Mouse (Mus musculus) hindbrain, embryonic 10.5 days (tissue): ENCODE data around the gene Cst7. TPM values are rescaled to one million over a fixed set of nuclear protein-coding genes. Genes with fewer than 3 reads are reported as not detected.
"Not testable (repeated sequence)": the region's sequence is repeated elsewhere in the genome, so short reads cannot be mapped to it uniquely, and the experiment has no call there.

Source experiments
- DNase-seq: peaks from one replicate; pipeline ENCODE4 v3.0.0-alpha.2; 2017; ENCODE audit warnings: low spot score
- H3K27ac ChIP-seq: fragments of 300-500 bp; sonication (generic); 2 replicates; pipeline ENCODE4 v1.5.1; 2016; ENCODE audit warnings: mild to moderate bottlenecking, moderate library complexity
- H3K27me3 ChIP-seq: fragments of 300-500 bp; sonication (generic); 2 replicates; pipeline ENCODE4 v1.6.1; 2016; ENCODE audit warnings: mild to moderate bottlenecking; ENCODE audit not compliant: poor library complexity, insufficient read depth, severe bottlenecking
- H3K36me3 ChIP-seq: fragments of 300-500 bp; sonication (generic); 2 replicates; pipeline ENCODE4 v1.6.1; 2016; ENCODE audit warnings: mild to moderate bottlenecking, moderate library complexity
- H3K4me1 ChIP-seq: fragments of 300-500 bp; sonication (generic); replicated peaks from 2 replicates; pipeline ENCODE4 v1.6.1; 2016; ENCODE audit warnings: mild to moderate bottlenecking
- H3K4me3 ChIP-seq: fragments of 300-500 bp; sonication (generic); 2 replicates; pipeline ENCODE4 v1.5.1; 2016; ENCODE audit warnings: mild to moderate bottlenecking, moderate library complexity
- H3K9me3 ChIP-seq: fragments of 300-500 bp; sonication (generic); 2 replicates; pipeline ENCODE4 v1.6.1; 2016; ENCODE audit warnings: mild to moderate bottlenecking, moderate library complexity
- WGBS: fragments of 180-500 bp; shearing (Covaris S2); methylation state at CpG from one replicate; pipeline ENCODE4 v1.1.7; 2016; 5-methylcytosine and 5-hydroxymethylcytosine counted together
- polyA plus RNA-seq: library from polyadenylated mRNA; unstranded; fragments of >200 nt; fragmentation: Nextera tagmentation; extraction: Ambion mirVana; gene quantifications from 2 replicates; pipeline ENCODE4 v1.2.1, GENCODE M21; 2016

Cst7 gene
- 0.22 and 0.26 TPM in 2 replicates for polyA plus RNA-seq

- no peak within 1 kb of the TSS for H3K27ac ChIP-seq
- no peak within 1 kb of the TSS for H3K4me3 ChIP-seq
- DNase-seq, result no peak
- no peaks in the 10 kb centered on the region for H3K27me3 ChIP-seq
- H3K9me3 ChIP-seq, result no peaks in the 10 kb centered on the region
- WGBS, result 83% methylated on average over 11 of the region's 11 CpGs
- no peaks in the 10 kb centered on the region for H3K36me3 ChIP-seq
- no peaks in the 10 kb centered on the region for H3K4me1 ChIP-seq
These were observed at the start of gene Cst7 for GRCm38 (mm10) chr2:150569847-150570590. TSS of gene Cst7 (plus strand) at chr2:150570415.

GRCm38 (mm10) chr2:150525703-150526207 is 44.5 kb upstream of the Cst7 start:
- 2% methylated on average over 42 of the region's 42 CpGs for WGBS
- H3K36me3 ChIP-seq, result no peaks in the 10 kb centered on the region
- no peak overlapping the region for H3K27ac ChIP-seq
- no peaks in the 10 kb centered on the region for H3K9me3 ChIP-seq
- peaks cover 34% of the 10 kb centered on the region for H3K27me3 ChIP-seq
- peak overlapping the region; percentile 57 for H3K4me3 ChIP-seq
- DNase-seq, result peak; percentile 35
- peaks cover 5% of the 10 kb centered on the region; the same call in 1 of the 2 replicates for H3K4me1 ChIP-seq

- H3K36me3 ChIP-seq, H3K4me1 ChIP-seq, H3K27me3 ChIP-seq, H3K9me3 ChIP-seq, H3K27ac ChIP-seq, H3K4me3 ChIP-seq, DNase-seq: not testable (repeated sequence)
- 89% methylated on average over 10 of the region's 10 CpGs for WGBS
These were observed 20.6 kb upstream of the Cst7 start for GRCm38 (mm10) chr2:150549576-150549975.

- Histone ChIP-seq H3K4me3 (no peak overlapping the region), H3K27ac (no peak overlapping the region), H3K36me3 (no peaks in the 10 kb centered on the region), H3K4me1 (no peaks in the 10 kb centered on the region), H3K9me3 (no peaks in the 10 kb centered on the region), H3K27me3 (no peaks in the 10 kb centered on the region)
- no peak for DNase-seq
- 56% methylated on average over 3 of the region's 3 CpGs for WGBS
These were observed 11.6 kb upstream of the Cst7 start for GRCm38 (mm10) chr2:150558568-150558967.

GRCm38 (mm10) chr2:150567051-150567450 is 3.2 kb upstream of the Cst7 start:
- DNase-seq, result no peak
- no peaks in the 10 kb centered on the region for H3K4me1 ChIP-seq
- no peak overlapping the region for H3K4me3 ChIP-seq
- H3K27ac ChIP-seq, result no peak overlapping the region
- H3K36me3 ChIP-seq, result no peaks in the 10 kb centered on the region
- H3K9me3 ChIP-seq, result no peaks in the 10 kb centered on the region
- no peaks in the 10 kb centered on the region for H3K27me3 ChIP-seq
- 90% methylated on average over 2 of the region's 2 CpGs for WGBS

GRCm38 (mm10) chr2:150570761-150571160 is 546 bp downstream of the Cst7 start:
- H3K27me3 ChIP-seq, result no peaks in the 10 kb centered on the region
- H3K27ac ChIP-seq, result no peak overlapping the region
- H3K4me1 ChIP-seq, result no peaks in the 10 kb centered on the region
- H3K4me3 ChIP-seq, result no peak overlapping the region
- H3K9me3 ChIP-seq, result no peaks in the 10 kb centered on the region
- WGBS, result 78% methylated on average over 2 of the region's 2 CpGs
- DNase-seq, result no peak
- H3K36me3 ChIP-seq, result no peaks in the 10 kb centered on the region

- H3K9me3 ChIP-seq, result no peaks in the 10 kb centered on the region
- WGBS, result 84% methylated on average over 3 of the region's 3 CpGs
- DNase-seq, result no peak
- H3K36me3 ChIP-seq, result no peaks in the 10 kb centered on the region
- H3K4me3 ChIP-seq, result no peak overlapping the region
- no peaks in the 10 kb centered on the region for H3K27me3 ChIP-seq
- H3K27ac ChIP-seq, result no peak overlapping the region
- no peaks in the 10 kb centered on the region for H3K4me1 ChIP-seq
These were observed 2.2 kb downstream of the Cst7 start for GRCm38 (mm10) chr2:150572463-150572862.

- Histone ChIP-seq H3K9me3 (no peaks in the 10 kb centered on the region), H3K27ac (no peak overlapping the region), H3K36me3 (peaks cover 4% of the 10 kb centered on the region; the same call in 1 of the 2 replicates), H3K27me3 (no peaks in the 10 kb centered on the region), H3K4me1 (no peaks in the 10 kb centered on the region), H3K4me3 (no peak overlapping the region)
- no peak for DNase-seq
- WGBS, result 95% methylated on average over 1 of the region's 1 CpGs
These were observed 6.0 kb downstream of the Cst7 start for GRCm38 (mm10) chr2:150576256-150576655.

GRCm38 (mm10) chr2:150578603-150579002 is 8.4 kb downstream of the Cst7 start:
- Histone ChIP-seq H3K4me3 (no peak overlapping the region), H3K27ac (no peak overlapping the region), H3K4me1 (no peaks in the 10 kb centered on the region), H3K9me3 (no peaks in the 10 kb centered on the region), H3K36me3 (peaks cover 9% of the 10 kb centered on the region), H3K27me3 (no peaks in the 10 kb centered on the region)
- no peak for DNase-seq
- 86% methylated on average over 5 of the region's 5 CpGs for WGBS

GRCm38 (mm10) chr2:150579628-150580027 is 9.4 kb downstream of the Cst7 start:
- no peak for DNase-seq
- no peaks in the 10 kb centered on the region for H3K4me1 ChIP-seq
- H3K9me3 ChIP-seq, result no peaks in the 10 kb centered on the region
- 80% methylated on average over 1 of the region's 1 CpGs for WGBS
- no peaks in the 10 kb centered on the region for H3K27me3 ChIP-seq
- no peak overlapping the region for H3K4me3 ChIP-seq
- peaks cover 20% of the 10 kb centered on the region for H3K36me3 ChIP-seq
- H3K27ac ChIP-seq, result no peak overlapping the region

GRCm38 (mm10) chr2:150589076-150589475 is 18.9 kb downstream of the Cst7 start:
- DNase-seq, result no peak
- WGBS, result 75% methylated on average over 11 of the region's 11 CpGs
- H3K36me3 ChIP-seq, result peaks cover 77% of the 10 kb centered on the region
- no peaks in the 10 kb centered on the region for H3K27me3 ChIP-seq
- no peaks in the 10 kb centered on the region for H3K4me1 ChIP-seq
- H3K4me3 ChIP-seq, result no peak overlapping the region
- H3K9me3 ChIP-seq, result no peaks in the 10 kb centered on the region
- no peak overlapping the region for H3K27ac ChIP-seq

GRCm38 (mm10) chr2:150595411-150596190 is 25.4 kb downstream of the Cst7 start:
- Histone ChIP-seq H3K4me1 (no peaks in the 10 kb centered on the region), H3K36me3 (peaks cover 33% of the 10 kb centered on the region), H3K9me3 (no peaks in the 10 kb centered on the region), H3K4me3 (no peak overlapping the region), H3K27ac (no peak overlapping the region), H3K27me3 (no peaks in the 10 kb centered on the region)
- DNase-seq, result no peak
- 81% methylated on average over 3 of the region's 3 CpGs for WGBS

GRCm38 (mm10) chr2:150600263-150600662 is 30.0 kb downstream of the Cst7 start:
- 97% methylated on average over 2 of the region's 2 CpGs for WGBS
- DNase-seq, result no peak

More at GRCm38 (mm10) chr2:150600263-150600662, 30.0 kb downstream of the Cst7 start:
- H3K9me3 ChIP-seq, result no peaks in the 10 kb centered on the region
- H3K27ac ChIP-seq, result no peak overlapping the region
- H3K36me3 ChIP-seq, result 0 out of 2 replicates have a peak, but pooled peaks cover 10% of the 10 kb centered on the region
- H3K4me3 ChIP-seq, result no peak overlapping the region
- H3K4me1 ChIP-seq, result no peaks in the 10 kb centered on the region
- no peaks in the 10 kb centered on the region for H3K27me3 ChIP-seq
